Mouse (Mus musculus) lung, adult 2 months (tissue): ENCODE results near the gene Lrtm1.

Experiments
- CTCF ChIP-seq: fragments of 200-500 bp; IDR thresholded peaks from 2 replicates; pipeline ENCODE4 v1.5.1; 2011; ENCODE audit warnings: mild to moderate bottlenecking, low read length, control low read depth; ENCODE audit not compliant: insufficient read depth
- POLR2A ChIP-seq: fragments of 200-500 bp; IDR thresholded peaks from 2 replicates; pipeline ENCODE4 v1.6.1; 2011; ENCODE audit warnings: low read depth, mild to moderate bottlenecking, control low read depth, low read length, borderline replicate concordance; ENCODE audit errors: extremely low read depth

DNA sequence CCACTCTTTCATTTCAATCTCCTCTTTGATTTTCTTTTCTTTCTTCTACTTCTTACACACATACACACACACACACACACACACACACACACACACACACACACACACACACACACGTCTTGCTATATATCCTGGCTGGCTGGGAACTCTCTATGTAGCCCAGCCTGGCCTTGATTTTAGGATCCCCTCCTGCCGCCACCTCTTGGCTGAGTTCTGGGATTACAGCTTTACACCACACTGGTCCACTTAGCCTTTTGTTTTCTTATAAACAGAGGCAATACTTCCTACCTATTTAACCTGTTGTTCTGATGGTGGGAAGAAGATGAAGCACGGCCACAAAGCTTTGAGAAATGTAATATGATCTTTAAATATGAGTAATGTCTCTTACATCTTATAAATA lies 37.5 kb upstream of the Lrtm1 start:
- no peak for TF ChIP-seq POLR2A
- TF ChIP-seq CTCF = no peak
